Mouse (Mus musculus) lung, adult 2 months (tissue): ENCODE measurements around the gene Gm8068. TPM values are rescaled to one million over a fixed set of nuclear protein-coding genes. Genes with fewer than 3 reads are reported as not detected.
"Not testable (repeated sequence)": the region's sequence is repeated elsewhere in the genome, so short reads cannot be mapped to it uniquely, and the experiment has no call there.

Source experiments
- DNase-seq: peaks from one replicate; pipeline ENCODE4 v3.0.0; 2022
- H3K4me1 ChIP-seq: fragments of 200-500 bp; 2 replicates; pipeline ENCODE4 v1.6.1; 2011; ENCODE audit warnings: low read length; ENCODE audit not compliant: control insufficient read depth, insufficient read depth
- H3K4me3 ChIP-seq: fragments of 200-500 bp; replicated peaks from 2 replicates; pipeline ENCODE3; 2011; ENCODE audit warnings: low read depth, mild to moderate bottlenecking, control low read depth, low read length; ENCODE audit errors: extremely low read depth
- WGBS: fragments of 180-500 bp; shearing (Covaris S2); methylation state at CpG from one replicate; pipeline ENCODE4 v1.1.7; 2018; 5-methylcytosine and 5-hydroxymethylcytosine counted together
- polyA plus RNA-seq: library from polyadenylated mRNA; depleted of rRNA; stranded (reverse); fragments of >200 nt; gene quantifications from 2 replicates; pipeline ENCODE4 v1.2.3, GENCODE M21; 2012; rRNA removed

Gm8068 gene
- not detected in 2 replicates for polyA plus RNA-seq

- WGBS, result no CpG with 5 or more reads among the region's 3 CpGs
- DNase-seq, H3K4me3 ChIP-seq, H3K4me1 ChIP-seq: not testable (repeated sequence)
Observed at GRCm38 (mm10) chr14:41701785-41702184, at the start of gene Gm8068. Gm8068 (minus strand) TSS chr14:41701885.

DNA sequence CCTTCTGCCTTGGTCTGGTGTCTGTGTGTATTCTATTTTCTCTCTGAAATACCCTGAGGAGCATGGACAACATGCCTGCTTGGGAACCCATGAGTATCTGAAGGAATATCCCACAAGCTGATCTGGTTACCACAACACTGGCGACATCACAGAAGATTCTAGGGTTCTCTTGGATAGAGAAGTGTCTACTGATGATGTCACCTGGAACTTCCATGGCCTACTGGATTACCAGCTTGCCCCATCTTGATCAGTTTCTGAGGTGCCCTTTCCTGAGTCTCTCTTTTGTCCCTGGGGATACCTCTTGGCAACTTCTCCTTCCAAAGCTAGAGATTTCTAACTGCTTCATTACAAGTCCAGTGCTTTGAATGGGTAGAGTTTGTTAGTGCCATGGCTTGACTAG, 48.8 kb upstream of the Gm8068 start, which contains the start of gene Gm7929:
Gene Gm7929 (minus strand): TSS at position 101 of the 400 bp plus-strand sequence.
- not testable (repeated sequence) for H3K4me3 ChIP-seq

GRCm38 (mm10) chr14:41723437-41723836, 21.8 kb upstream of the Gm8068 start:
- H3K4me1 ChIP-seq, H3K4me3 ChIP-seq, DNase-seq: not testable (repeated sequence)
- WGBS, result 70% methylated on average over 17 of the region's 17 CpGs

More for the DNA sequence above, 48.8 kb upstream of the Gm8068 start, which contains the start of gene Gm7929:
- H3K4me1 ChIP-seq, DNase-seq: not testable (repeated sequence)
- WGBS, result 67% methylated on average over 1 of the region's 1 CpGs

DNA sequence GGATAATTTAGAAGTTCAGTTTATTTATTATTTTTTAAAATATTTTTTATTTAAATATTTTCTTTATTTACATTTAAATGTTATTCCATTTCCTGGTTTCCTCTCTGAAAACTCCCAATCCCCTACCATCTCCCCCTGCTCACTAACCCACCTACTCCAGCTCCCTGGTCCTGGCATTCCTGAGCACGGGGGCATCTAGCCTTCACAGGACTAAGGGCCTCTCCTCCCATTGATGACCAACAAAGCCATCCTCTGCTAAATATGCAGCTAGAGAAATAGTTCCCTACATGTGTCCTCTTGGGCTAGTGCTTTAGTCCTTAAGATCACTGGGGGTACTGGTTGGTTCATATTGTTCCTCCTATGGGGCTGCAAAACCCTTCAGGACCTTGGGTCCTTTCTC, 15.5 kb upstream of the Gm8068 start:
- not testable (repeated sequence) for DNase-seq, H3K4me1 ChIP-seq, H3K4me3 ChIP-seq
- 87% methylated on average over 1 of the region's 1 CpGs for WGBS

DNA sequence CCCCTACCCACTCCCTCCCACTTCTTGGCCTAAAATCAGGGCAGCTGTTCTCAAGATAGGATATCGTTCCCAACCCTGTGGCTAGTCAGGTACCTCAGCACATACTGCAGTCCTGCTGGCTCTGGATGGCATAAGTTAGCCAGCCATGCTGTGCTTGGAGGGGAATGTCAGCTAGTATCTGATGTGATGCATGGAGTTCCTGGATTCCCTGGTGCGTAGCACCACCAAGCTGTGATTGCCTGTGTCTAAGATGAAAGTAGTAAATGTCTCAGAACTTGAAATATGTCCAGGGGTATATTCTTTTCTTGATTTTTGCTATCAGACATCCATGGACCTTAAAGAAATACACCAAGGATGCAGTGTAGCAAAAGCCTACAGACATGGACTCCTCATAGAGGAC, 53.5 kb downstream of the Gm8068 start:
- H3K4me3 ChIP-seq, H3K4me1 ChIP-seq, DNase-seq: not testable (repeated sequence)
- 81% methylated on average over 2 of the region's 2 CpGs for WGBS

Other genes starting within 250 kb of the Gm8068 start
- gene Gm7954, start 248.4 kb downstream of the Gm8068 start, polyA plus RNA-seq, result not detected in 2 replicates
- not detected in 2 replicates for gene Gm3486, start 212.4 kb downstream of the Gm8068 start, polyA plus RNA-seq
- not detected in 2 replicates for gene Gm7970, start 146.3 kb downstream of the Gm8068 start, polyA plus RNA-seq
- gene 1700049E17Rik2, start 128.7 kb downstream of the Gm8068 start, polyA plus RNA-seq, result not detected in 2 replicates
- not detected in 2 replicates for gene Gm3072, start 77.3 kb downstream of the Gm8068 start, polyA plus RNA-seq
- gene Gm3676, start 55.4 kb downstream of the Gm8068 start, polyA plus RNA-seq, result not detected in 2 replicates
- not detected in 2 replicates for gene Gm7929, start 48.7 kb upstream of the Gm8068 start, polyA plus RNA-seq
- not detected in 2 replicates for gene Gm47189, start 70.6 kb upstream of the Gm8068 start, polyA plus RNA-seq
- gene Gm7980, start 205.4 kb upstream of the Gm8068 start, polyA plus RNA-seq, result not detected in 2 replicates
- gene 1700049E17Rik1, start 223.1 kb upstream of the Gm8068 start, polyA plus RNA-seq, result not detected in 2 replicates
- gene 1700024B05Rik, start 242.1 kb upstream of the Gm8068 start, polyA plus RNA-seq, result not detected in 2 replicates